Mouse (Mus musculus) neural tube, embryonic 12.5 days (tissue): ENCODE measurements around the gene Dnajb14. TPM values are rescaled to one million over a fixed set of nuclear protein-coding genes. Genes with fewer than 3 reads are reported as not detected.
A peak's percentile ranks its signal among the peaks of the same experiment; 100 is the strongest.

ENCODE experiments used
- ATAC-seq: fragments of 200-750 bp; cut with Nextera tagmentation; 2 replicates; pipeline ENCODE4 v1.8.0; 2017; ENCODE audit warnings: low read depth, mild to moderate bottlenecking, moderate TSS enrichment, moderate library complexity; ENCODE audit not compliant: low FRiP score
- H3K27ac ChIP-seq: fragments of 300-500 bp; sonication (generic); 2 replicates; pipeline ENCODE4 v1.5.1; 2016
- H3K27me3 ChIP-seq: fragments of 300-500 bp; sonication (generic); replicated peaks from 2 replicates; pipeline ENCODE4 v1.6.1; 2016; ENCODE audit warnings: mild to moderate bottlenecking
- H3K36me3 ChIP-seq: fragments of 300-500 bp; sonication (generic); 2 replicates; pipeline ENCODE4 v1.6.1; 2016; ENCODE audit warnings: mild to moderate bottlenecking
- H3K4me1 ChIP-seq: fragments of 300-500 bp; sonication (generic); 2 replicates; pipeline ENCODE4 v1.6.1; 2016
- H3K4me2 ChIP-seq: fragments of 300-500 bp; sonication (generic); replicated peaks from 2 replicates; pipeline ENCODE4 v1.6.1; 2016; ENCODE audit warnings: mild to moderate bottlenecking
- H3K4me3 ChIP-seq: fragments of 300-500 bp; sonication (generic); 2 replicates; pipeline ENCODE4 v1.5.1; 2016
- H3K9ac ChIP-seq: fragments of 300-500 bp; sonication (generic); 2 replicates; pipeline ENCODE4 v1.6.1; 2016; ENCODE audit warnings: mild to moderate bottlenecking
- H3K9me3 ChIP-seq: fragments of 300-500 bp; sonication (generic); 2 replicates; pipeline ENCODE4 v1.6.1; 2016; ENCODE audit warnings: mild to moderate bottlenecking
- WGBS: fragments of 180-500 bp; shearing (Covaris S2); methylation state at CpG from one replicate; pipeline ENCODE4 v1.1.7; 2016; 5-methylcytosine and 5-hydroxymethylcytosine counted together
- polyA plus RNA-seq: library from polyadenylated mRNA; unstranded; fragments of >200 nt; fragmentation: Nextera tagmentation; extraction: Ambion mirVana; gene quantifications from 2 replicates; pipeline ENCODE4 v1.2.1, GENCODE M21; 2016

The Dnajb14 gene
- polyA plus RNA-seq, 1 experiment from 2014 or later, result 11.0 TPM

DNA sequence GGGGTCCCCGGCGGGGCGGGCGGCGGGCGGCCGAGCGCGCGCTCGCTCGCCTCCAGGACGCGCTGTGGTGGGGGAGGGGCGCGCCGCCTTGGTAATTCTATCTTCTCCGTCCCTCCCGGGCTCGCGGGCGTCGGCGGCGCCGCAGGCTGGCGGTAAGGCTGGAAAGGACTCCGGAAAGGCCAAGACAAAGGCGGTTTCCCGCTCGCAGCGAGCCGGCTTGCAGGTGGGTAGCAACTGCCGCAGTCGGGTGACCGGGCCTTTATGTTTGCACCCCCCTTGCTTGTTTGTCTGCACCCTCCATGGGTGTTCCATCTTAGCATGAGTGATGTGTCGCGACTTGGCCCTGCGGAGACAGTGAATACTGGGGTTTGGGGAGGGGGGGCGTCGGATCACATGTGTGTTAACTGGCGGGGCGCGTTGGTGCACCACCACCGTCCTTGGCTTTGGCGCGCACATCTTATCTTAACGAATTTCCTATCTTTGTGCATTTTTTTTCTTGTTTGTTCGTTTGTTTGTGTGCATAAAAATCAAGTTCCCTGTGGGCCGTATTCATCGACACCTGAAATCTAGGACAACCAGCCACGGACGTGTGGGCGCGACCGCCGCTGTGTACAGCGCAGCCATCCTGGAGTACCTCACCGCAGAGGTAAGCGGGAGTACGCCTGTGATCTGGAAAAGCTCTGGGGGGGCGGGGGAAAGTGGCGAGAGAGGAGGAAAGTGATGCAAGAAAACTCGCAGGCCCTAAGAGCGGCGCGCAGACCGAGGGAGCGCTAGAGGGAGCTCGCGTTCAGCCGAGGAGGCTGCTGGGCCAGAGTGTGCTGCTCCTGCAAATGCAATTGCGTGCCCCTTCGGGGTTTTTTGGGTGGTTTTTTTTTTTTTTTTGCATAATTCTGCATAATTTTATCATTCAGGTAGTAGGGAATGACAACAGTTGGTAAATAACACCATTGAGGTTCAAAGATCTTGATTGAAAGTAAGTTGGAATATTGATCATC is 2.2 kb upstream of the Dnajb14 start:
- Histone ChIP-seq H3K4me3 (peak overlapping the region; percentile 90), H3K9ac (peak overlapping the region; percentile 91), H3K27ac (peak overlapping the region; percentile 94), H3K27me3 (no peaks in the 10 kb centered on the region), H3K4me2 (peak overlapping the region; percentile 58), H3K36me3 (peaks cover 5% of the 10 kb centered on the region; the same call in 1 of the 2 replicates), H3K4me1 (peaks cover 12% of the 10 kb centered on the region), H3K9me3 (no peaks in the 10 kb centered on the region)
- under 1% methylated on average over 70 of the region's 74 CpGs for WGBS
- peak; percentile 39 for ATAC-seq

DNA sequence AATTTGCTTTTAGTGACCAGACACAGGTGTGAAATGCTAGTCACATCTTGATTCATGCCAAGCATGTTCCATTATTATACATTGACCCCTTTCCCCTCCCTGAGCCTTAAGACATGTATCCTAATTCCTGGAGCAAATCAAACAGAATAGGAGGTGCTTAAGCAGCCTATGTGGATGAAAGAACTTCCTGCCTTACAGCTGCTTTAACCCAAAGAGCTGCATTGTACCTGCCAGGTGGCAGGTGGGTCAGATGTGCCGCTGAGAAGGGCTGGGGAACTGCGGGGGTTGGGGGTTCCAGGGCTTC is 390 bp upstream of the Dnajb14 start:
- no peaks in the 10 kb centered on the region for H3K9me3 ChIP-seq
- H3K4me2 ChIP-seq, result peak overlapping the region; percentile 84
- H3K4me1 ChIP-seq, result peaks cover 12% of the 10 kb centered on the region
- H3K27ac ChIP-seq, result peak overlapping the region; percentile 96
- 0% methylated on average over 2 of the region's 2 CpGs for WGBS
- no peaks in the 10 kb centered on the region for H3K27me3 ChIP-seq
- H3K9ac ChIP-seq, result peak overlapping the region; percentile 96
- ATAC-seq, result no peak
- H3K4me3 ChIP-seq, result peak overlapping the region; percentile 77
- peaks cover 5% of the 10 kb centered on the region; the same call in 1 of the 2 replicates for H3K36me3 ChIP-seq

- Histone ChIP-seq H3K9ac (peak overlapping the region; percentile 96), H3K4me3 (peak overlapping the region; percentile 77), H3K9me3 (no peaks in the 10 kb centered on the region), H3K4me1 (peaks cover 12% of the 10 kb centered on the region), H3K27me3 (no peaks in the 10 kb centered on the region), H3K4me2 (peak overlapping the region; percentile 84), H3K36me3 (peaks cover 5% of the 10 kb centered on the region; the same call in 1 of the 2 replicates), H3K27ac (peak overlapping the region; percentile 96)
- 0 out of 2 replicates have a peak, but pooled peaks have one; percentile 1 for ATAC-seq
- WGBS, result 6% methylated on average over 26 of the region's 26 CpGs
Observed at GRCm38 (mm10) chr3:137868094-137868913, 829 bp downstream of the Dnajb14 start.

DNA sequence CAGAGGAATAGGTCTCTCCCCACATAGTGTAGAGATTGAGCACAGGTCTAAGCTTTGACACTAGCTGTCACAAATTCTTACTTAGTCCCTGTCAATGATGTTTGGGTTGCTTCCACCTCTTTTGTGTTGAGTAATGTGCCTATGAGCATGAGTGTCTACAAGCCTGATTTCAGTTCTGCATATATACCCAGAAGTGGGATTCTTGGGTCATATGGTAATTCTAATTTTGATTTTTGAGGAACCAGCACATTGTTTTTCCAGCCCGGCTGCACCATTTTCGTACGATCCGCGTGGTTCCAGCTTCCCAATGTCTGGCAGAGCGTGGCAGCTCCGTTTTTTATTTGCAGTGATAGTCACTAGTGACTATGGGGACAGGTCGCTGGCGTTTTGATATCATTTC is 1.9 kb downstream of the Dnajb14 start:
- Histone ChIP-seq H3K36me3 (peaks cover 5% of the 10 kb centered on the region; the same call in 1 of the 2 replicates), H3K27ac (no peak overlapping the region), H3K9ac (no peak overlapping the region), H3K27me3 (no peaks in the 10 kb centered on the region), H3K9me3 (no peaks in the 10 kb centered on the region), H3K4me1 (peaks cover 12% of the 10 kb centered on the region), H3K4me3 (no peak overlapping the region), H3K4me2 (no peak overlapping the region)
- WGBS, result 90% methylated on average over 9 of the region's 9 CpGs
- no peak for ATAC-seq

DNA sequence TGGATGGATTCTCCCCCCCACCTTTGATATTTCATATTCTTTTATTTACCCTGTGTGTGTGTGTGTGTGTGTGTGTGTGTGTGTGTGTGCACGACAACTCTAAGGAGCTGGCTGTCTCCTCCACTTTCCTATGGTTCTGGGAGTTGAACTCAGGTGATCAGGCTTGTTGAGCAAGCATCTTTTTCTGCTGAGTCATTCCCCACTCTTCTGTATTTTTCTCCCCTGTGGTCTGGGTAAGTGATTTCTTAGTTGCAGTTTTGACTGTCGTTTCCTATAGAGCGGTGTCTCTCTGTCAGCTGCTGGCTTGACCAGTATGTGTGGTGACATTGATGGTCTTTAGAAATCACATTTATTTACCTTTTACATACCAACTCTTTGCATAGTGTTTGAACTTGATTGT is 11.8 kb downstream of the Dnajb14 start:
- Histone ChIP-seq H3K27me3 (no peaks in the 10 kb centered on the region), H3K36me3 (peaks cover 7% of the 10 kb centered on the region; the same call in 1 of the 2 replicates), H3K4me1 (no peaks in the 10 kb centered on the region), H3K9me3 (0 out of 2 replicates have a peak, but pooled peaks cover 4% of the 10 kb centered on the region), H3K4me3 (no peak overlapping the region), H3K9ac (no peak overlapping the region), H3K27ac (no peak overlapping the region), H3K4me2 (no peak overlapping the region)
- no peak for ATAC-seq
- WGBS, result 86% methylated on average over 3 of the region's 3 CpGs

- 83% methylated on average over 4 of the region's 4 CpGs for WGBS
- Histone ChIP-seq H3K27me3 (no peaks in the 10 kb centered on the region), H3K9ac (no peak overlapping the region), H3K4me1 (no peaks in the 10 kb centered on the region), H3K4me3 (no peak overlapping the region), H3K9me3 (0 out of 2 replicates have a peak, but pooled peaks cover 4% of the 10 kb centered on the region), H3K36me3 (peaks cover 7% of the 10 kb centered on the region; the same call in 1 of the 2 replicates), H3K27ac (no peak overlapping the region), H3K4me2 (no peak overlapping the region)
- ATAC-seq, result no peak
Observed at GRCm38 (mm10) chr3:137880109-137880748, 12.8 kb downstream of the Dnajb14 start.

DNA sequence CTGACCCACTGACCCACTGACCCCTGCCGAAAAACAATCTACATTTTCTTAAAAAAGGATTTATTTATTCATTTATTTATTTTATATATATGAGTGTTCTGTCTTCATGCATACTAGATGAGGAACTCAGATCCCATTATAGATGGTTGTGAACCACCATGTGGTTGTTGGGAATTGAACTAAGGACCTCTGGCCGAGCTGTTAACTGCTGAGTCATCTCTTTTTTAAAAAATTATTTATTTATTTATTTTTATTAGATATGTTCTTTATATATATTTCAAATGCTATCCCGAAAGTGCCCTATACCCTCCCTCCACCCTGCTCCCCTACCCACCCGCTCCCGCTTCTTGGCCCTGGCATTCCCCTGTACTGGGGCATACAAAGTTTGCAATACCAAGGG is 13.6 kb downstream of the Dnajb14 start:
- Histone ChIP-seq H3K4me2 (no peak overlapping the region), H3K4me1 (no peaks in the 10 kb centered on the region), H3K27me3 (no peaks in the 10 kb centered on the region), H3K4me3 (no peak overlapping the region), H3K9ac (no peak overlapping the region), H3K36me3 (peaks cover 7% of the 10 kb centered on the region; the same call in 1 of the 2 replicates), H3K27ac (no peak overlapping the region), H3K9me3 (0 out of 2 replicates have a peak, but pooled peaks cover 4% of the 10 kb centered on the region)
- ATAC-seq, result no peak
- 90% methylated on average over 5 of the region's 5 CpGs for WGBS

DNA sequence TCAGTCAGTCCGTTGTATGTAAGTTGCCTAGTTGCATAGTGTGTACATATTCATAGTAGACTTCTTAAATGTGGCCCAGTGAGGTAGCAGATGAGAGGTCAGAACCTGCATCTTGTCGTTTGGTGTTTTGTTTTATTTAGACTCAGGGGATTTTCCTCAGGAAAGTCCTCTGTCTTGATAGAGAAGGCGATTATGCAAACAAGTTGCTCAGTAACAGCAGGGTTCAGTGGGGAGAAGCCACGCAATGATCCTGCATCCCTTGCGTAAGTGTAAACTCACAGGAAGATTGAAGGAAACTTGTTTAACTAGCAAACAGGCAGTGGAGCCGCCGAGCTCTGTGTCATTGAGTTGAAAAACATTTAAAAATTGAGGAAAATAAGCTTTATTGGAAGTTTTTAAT is 20.5 kb downstream of the Dnajb14 start:
- no peak for ATAC-seq
- H3K27ac ChIP-seq, result no peak overlapping the region

DNA sequence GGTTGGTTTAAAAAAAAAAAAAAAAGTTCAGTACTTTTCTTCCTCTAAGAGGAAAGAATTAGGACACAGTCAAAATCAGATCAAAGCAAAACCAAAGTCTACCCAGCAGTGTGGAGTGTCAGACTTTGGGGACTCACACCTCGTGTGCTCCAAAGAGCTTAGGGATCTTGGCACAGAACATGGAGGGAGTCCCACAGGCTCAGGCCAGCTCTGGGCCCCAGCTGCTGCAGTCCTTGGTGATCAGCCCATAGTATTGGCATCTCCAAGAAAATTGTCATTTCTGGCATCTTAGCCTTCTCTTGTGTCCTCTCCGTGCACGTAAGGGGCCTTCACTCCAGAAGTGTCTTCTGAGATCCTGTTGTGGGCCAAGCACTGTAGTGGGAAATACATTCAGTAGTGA is 23.6 kb downstream of the Dnajb14 start:
- peaks cover 9% of the 10 kb centered on the region for H3K36me3 ChIP-seq
- H3K4me2 ChIP-seq, result no peak overlapping the region
- no peaks in the 10 kb centered on the region for H3K27me3 ChIP-seq
- H3K4me3 ChIP-seq, result no peak overlapping the region
- ATAC-seq, result no peak
- no peak overlapping the region for H3K9ac ChIP-seq
- whole genome bisulfite sequencing, result 90% methylated on average over 3 of the region's 3 CpGs
- H3K4me1 ChIP-seq, result no peaks in the 10 kb centered on the region; the same call in 1 of the 2 replicates
- H3K9me3 ChIP-seq, result no peaks in the 10 kb centered on the region
- H3K27ac ChIP-seq, result no peak overlapping the region

More for the DNA sequence above, 20.5 kb downstream of the Dnajb14 start:
- H3K4me1 ChIP-seq, result no peaks in the 10 kb centered on the region; the same call in 1 of the 2 replicates
- H3K4me3 ChIP-seq, result no peak overlapping the region
- H3K9me3 ChIP-seq, result no peaks in the 10 kb centered on the region
- H3K9ac ChIP-seq, result no peak overlapping the region
- peaks cover 9% of the 10 kb centered on the region for H3K36me3 ChIP-seq
- H3K27me3 ChIP-seq, result no peaks in the 10 kb centered on the region
- 78% methylated on average over 7 of the region's 7 CpGs for WGBS
- no peak overlapping the region for H3K4me2 ChIP-seq

GRCm38 (mm10) chr3:137892118-137892517 is 24.6 kb downstream of the Dnajb14 start:
- no peak overlapping the region for H3K27ac ChIP-seq
- no peaks in the 10 kb centered on the region for H3K9me3 ChIP-seq
- H3K27me3 ChIP-seq, result no peaks in the 10 kb centered on the region
- no peaks in the 10 kb centered on the region; the same call in 1 of the 2 replicates for H3K4me1 ChIP-seq
- no peak overlapping the region for H3K4me2 ChIP-seq
- ATAC-seq, result no peak
- H3K4me3 ChIP-seq, result no peak overlapping the region
- H3K36me3 ChIP-seq, result peaks cover 9% of the 10 kb centered on the region
- WGBS, result 87% methylated on average over 4 of the region's 4 CpGs
- no peak overlapping the region for H3K9ac ChIP-seq

GRCm38 (mm10) chr3:137893789-137894188 is 26.3 kb downstream of the Dnajb14 start:
- Histone ChIP-seq H3K4me2 (no peak overlapping the region), H3K4me1 (no peaks in the 10 kb centered on the region), H3K4me3 (no peak overlapping the region), H3K27ac (no peak overlapping the region), H3K9ac (no peak overlapping the region), H3K36me3 (peaks cover 18% of the 10 kb centered on the region), H3K9me3 (no peaks in the 10 kb centered on the region), H3K27me3 (no peaks in the 10 kb centered on the region)
- WGBS, result 85% methylated on average over 4 of the region's 4 CpGs
- ATAC-seq, result no peak
